Mouse (Mus musculus) adrenal gland, postnatal 4 days (tissue): ENCODE measurements around the gene Abcb5. TPM values are rescaled to one million over a fixed set of nuclear protein-coding genes. Genes with fewer than 3 reads are reported as not detected.

ENCODE experiments used
- total RNA-seq, 2 experiments: library from RNA; stranded (reverse); gene quantifications; 2 replicates each; pipeline ENCODE4 v1.2.3; 2021

Gene Abcb5
- total RNA-seq, 2 experiments from 2014 or later, result 0.48 to 0.76 TPM

Other genes starting within 250 kb of the Abcb5 start
- under 1 TPM in 1 of 2 experiments, not detected in 1; 0.42 TPM for gene Sp8, start 120.1 kb downstream of the Abcb5 start, total RNA-seq